Mouse (Mus musculus) testis, adult 2 months (tissue): ENCODE measurements around the gene Fam107b. TPM values are rescaled to one million over a fixed set of nuclear protein-coding genes. Genes with fewer than 3 reads are reported as not detected.

Experiments used
- H3K27ac ChIP-seq: fragments of 200-500 bp; 2 replicates; pipeline ENCODE4 v1.5.1; 2012; ENCODE audit warnings: low read depth, low read length; ENCODE audit not compliant: control insufficient read depth, insufficient read depth
- H3K27me3 ChIP-seq: fragments of 200-500 bp; 2 replicates; pipeline ENCODE4 v1.6.1; 2012; ENCODE audit warnings: mild to moderate bottlenecking, low read length, moderate library complexity; ENCODE audit not compliant: control insufficient read depth, insufficient read depth
- H3K36me3 ChIP-seq: fragments of 200-500 bp; 2 replicates; pipeline ENCODE4 v1.6.1; 2012; ENCODE audit warnings: mild to moderate bottlenecking, low read length; ENCODE audit not compliant: control insufficient read depth, insufficient read depth
- H3K4me1 ChIP-seq: fragments of 200-500 bp; 2 replicates; pipeline ENCODE4 v1.6.1; 2012; ENCODE audit warnings: low read length; ENCODE audit not compliant: control insufficient read depth, insufficient read depth
- H3K4me3 ChIP-seq: fragments of 200-500 bp; 2 replicates; pipeline ENCODE4 v1.5.1; 2012; ENCODE audit warnings: low read depth, mild to moderate bottlenecking, low read length, moderate library complexity, mixed read lengths; ENCODE audit not compliant: control insufficient read depth
- CTCF ChIP-seq: fragments of 200-500 bp; IDR thresholded peaks from 2 replicates; pipeline ENCODE4 v1.5.1; 2012; ENCODE audit warnings: low read depth, mild to moderate bottlenecking, inconsistent platforms, low read length, moderate library complexity; ENCODE audit not compliant: control insufficient read depth, insufficient read depth, insufficient replicate concordance
- POLR2A ChIP-seq: fragments of 200-500 bp; IDR thresholded peaks from 2 replicates; pipeline ENCODE4 v1.6.1; 2012; ENCODE audit warnings: low read depth, mild to moderate bottlenecking, inconsistent platforms, low read length, moderate library complexity; ENCODE audit not compliant: control insufficient read depth
- polyA plus RNA-seq: library from polyadenylated mRNA; depleted of rRNA; stranded (reverse); fragments of >200 nt; gene quantifications from 2 replicates; pipeline ENCODE4 v1.2.3, GENCODE M21; 2012

Fam107b gene
- polyA plus RNA-seq, 1 experiment, result 75.0 TPM

DNA sequence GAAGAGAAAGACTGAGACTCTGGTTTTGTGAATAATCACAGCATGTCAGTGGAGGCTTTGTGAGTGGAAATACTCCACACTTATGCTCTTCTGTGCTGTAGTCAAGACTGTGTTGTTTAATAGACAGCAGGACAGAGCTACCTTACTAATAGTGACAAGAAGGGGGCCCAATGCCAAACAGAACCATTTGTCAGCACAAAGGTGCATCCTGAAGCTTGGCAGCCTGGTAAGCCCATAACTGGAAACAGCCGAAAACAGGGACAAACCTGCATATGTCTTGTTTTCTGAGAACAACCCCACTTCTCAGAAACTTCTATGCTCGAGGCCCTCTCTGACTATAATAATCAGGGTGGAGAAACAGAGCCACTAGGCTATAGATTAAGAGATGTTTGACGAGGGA is 85.8 kb downstream of the Fam107b start:
- TF ChIP-seq CTCF (no peak), POLR2A (no peak)
- no peaks in the 10 kb centered on the region for H3K4me1 ChIP-seq
- H3K4me3 ChIP-seq, result no peak overlapping the region
- H3K27ac ChIP-seq, result no peak overlapping the region
- H3K27me3 ChIP-seq, result no peaks in the 10 kb centered on the region
- H3K36me3 ChIP-seq, result no peaks in the 10 kb centered on the region

DNA sequence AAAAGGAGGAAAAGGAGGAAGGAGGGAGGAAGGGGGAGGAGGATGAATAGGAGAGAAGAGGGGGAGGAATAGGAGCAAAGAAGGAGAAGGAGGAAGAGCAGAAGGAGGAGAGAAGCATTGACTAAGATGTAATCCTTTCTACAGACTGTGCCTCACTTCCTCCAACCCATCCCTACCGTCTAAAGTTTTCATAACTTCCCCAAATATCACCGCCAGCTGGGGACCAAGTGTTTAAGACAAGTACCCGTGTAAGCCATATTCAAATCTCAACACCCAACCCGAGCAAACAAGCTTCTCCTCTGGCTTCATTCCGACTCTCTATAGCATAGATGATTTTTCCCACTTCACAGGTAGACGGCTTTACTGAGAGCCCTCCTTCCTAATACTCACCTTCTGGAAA is 86.5 kb downstream of the Fam107b start:
- Histone ChIP-seq H3K27me3 (no peaks in the 10 kb centered on the region), H3K4me1 (no peaks in the 10 kb centered on the region), H3K27ac (no peak overlapping the region), H3K36me3 (no peaks in the 10 kb centered on the region), H3K4me3 (no peak overlapping the region)
- TF ChIP-seq POLR2A (no peak), CTCF (no peak)

DNA sequence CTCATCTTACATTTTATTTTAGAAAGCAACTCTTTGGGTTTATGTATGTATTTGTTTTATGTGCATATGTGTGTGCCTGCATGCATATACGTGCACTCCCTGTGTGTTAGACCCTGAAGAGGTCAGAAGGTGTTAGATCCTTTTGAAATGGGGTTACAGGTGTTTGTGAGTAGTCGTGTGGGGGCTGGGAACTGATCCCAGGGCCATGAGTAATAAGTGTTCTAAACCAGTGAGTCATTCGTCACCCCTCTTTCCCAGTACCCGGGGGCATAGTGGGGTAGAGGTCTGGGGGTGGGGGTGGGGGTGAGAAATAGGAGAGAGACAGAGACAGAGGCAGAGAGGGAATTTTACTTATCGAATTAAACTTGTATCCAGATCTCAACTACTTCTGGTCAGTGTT is 87.1 kb downstream of the Fam107b start:
- TF ChIP-seq CTCF, result no peak
- no peak for TF ChIP-seq POLR2A
- Histone ChIP-seq H3K4me3 (no peak overlapping the region), H3K36me3 (no peaks in the 10 kb centered on the region), H3K4me1 (no peaks in the 10 kb centered on the region), H3K27ac (no peak overlapping the region), H3K27me3 (no peaks in the 10 kb centered on the region)

DNA sequence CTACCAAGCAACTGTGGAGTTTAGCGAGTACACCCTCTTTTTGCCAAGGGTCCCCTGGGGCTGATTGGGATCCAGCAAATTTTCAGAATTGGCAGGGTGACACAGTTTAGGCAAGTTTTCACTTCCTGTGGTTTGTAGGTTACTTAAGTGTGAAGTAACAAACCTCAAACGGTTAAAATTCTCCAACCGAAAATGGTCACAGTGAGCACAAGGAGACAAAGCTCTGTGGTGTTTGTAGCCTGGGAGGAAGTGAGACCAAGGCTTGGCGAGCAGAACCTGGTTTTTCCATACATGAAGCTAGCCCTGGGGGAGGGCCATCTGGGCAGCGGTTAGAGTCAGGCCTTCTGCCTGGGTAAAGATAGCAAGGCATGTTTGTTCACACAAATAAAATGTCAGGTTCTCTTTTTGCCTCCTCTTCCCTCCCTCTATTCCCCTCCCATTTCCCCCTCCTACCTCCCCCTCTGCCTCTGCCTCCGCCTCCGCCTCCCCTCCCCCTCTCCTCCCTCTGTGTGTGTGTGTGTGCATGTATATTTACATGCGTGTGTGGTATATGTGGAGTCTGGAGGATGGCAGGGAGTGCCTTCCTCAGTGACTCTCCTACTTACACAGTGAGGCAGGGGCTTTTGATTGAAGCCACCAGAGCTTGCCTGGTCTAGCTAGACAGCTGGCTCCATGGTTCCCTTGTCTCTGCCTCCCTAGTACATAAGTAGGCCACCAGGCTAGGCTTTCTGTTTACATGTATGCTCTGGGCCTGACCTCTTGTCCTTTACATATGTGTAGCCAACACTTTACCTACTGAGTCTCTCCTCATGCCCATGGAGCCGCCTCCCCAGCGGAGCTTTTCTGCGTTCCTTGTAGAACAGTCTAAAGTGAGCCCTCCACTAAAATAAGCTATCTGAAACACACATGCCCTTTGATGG is 87.8 kb downstream of the Fam107b start:
- no peak overlapping the region for H3K4me3 ChIP-seq
- no peak for TF ChIP-seq CTCF
- no peak for TF ChIP-seq POLR2A
- no peak overlapping the region for H3K27ac ChIP-seq
- H3K36me3 ChIP-seq, result no peaks in the 10 kb centered on the region
- no peaks in the 10 kb centered on the region for H3K4me1 ChIP-seq
- no peaks in the 10 kb centered on the region for H3K27me3 ChIP-seq

DNA sequence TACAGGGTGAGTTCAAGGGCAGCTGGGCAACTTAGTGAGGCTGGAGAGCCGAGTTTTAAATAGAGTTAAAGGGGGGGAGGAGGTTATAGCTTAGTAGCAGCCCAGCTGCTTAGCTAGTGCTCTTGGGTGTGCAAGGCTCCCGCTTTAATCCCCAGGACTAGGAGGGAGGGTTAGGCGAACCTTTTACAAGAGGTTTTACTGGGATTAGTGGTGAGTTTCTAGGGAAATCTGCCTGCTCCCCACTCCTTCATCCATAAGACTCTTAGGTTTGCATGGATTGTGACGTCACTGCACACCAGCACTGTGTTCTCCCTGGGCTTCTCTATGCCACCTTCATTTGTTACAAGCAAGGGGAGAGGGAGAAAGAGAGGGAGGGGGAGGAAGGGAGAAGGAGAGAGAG is 88.6 kb downstream of the Fam107b start:
- H3K4me1 ChIP-seq, result no peaks in the 10 kb centered on the region
- TF ChIP-seq POLR2A, result no peak
- no peak for TF ChIP-seq CTCF
- H3K27me3 ChIP-seq, result no peaks in the 10 kb centered on the region
- no peak overlapping the region for H3K27ac ChIP-seq
- H3K4me3 ChIP-seq, result no peak overlapping the region
- no peaks in the 10 kb centered on the region for H3K36me3 ChIP-seq

DNA sequence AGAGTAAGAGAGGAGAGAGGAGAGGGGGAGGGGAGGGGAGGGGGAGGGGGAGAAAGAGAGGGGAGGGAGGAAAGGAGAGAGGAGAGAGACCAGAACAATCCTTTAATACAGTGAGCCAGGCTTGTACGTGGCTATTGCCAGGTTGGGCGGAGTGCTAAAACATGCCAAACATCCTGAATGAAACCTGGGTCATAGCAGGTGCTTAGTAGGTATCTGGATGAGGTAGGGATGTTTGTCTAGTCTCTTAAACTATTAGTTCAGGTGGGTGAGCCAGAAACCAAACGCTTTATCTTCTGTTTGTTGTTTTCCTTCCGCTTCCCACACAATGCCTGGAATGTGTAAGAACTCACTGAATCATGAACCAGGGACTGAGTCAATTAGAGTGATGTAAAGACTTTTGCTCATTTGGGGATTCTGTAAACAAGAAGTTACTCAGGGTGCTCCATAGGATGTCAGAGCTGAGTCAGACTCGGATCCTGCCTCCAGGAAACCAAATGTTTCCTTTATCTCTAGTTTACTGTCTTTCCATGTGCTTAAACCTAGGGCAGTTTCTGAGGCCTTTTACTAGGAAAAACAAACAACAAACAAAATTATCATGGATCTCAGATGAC is 89.1 kb downstream of the Fam107b start:
- H3K27ac ChIP-seq, result no peak overlapping the region
- TF ChIP-seq POLR2A, result no peak
- TF ChIP-seq CTCF, result no peak
- H3K36me3 ChIP-seq, result no peaks in the 10 kb centered on the region
- H3K4me1 ChIP-seq, result no peaks in the 10 kb centered on the region
- no peak overlapping the region for H3K4me3 ChIP-seq
- H3K27me3 ChIP-seq, result no peaks in the 10 kb centered on the region

DNA sequence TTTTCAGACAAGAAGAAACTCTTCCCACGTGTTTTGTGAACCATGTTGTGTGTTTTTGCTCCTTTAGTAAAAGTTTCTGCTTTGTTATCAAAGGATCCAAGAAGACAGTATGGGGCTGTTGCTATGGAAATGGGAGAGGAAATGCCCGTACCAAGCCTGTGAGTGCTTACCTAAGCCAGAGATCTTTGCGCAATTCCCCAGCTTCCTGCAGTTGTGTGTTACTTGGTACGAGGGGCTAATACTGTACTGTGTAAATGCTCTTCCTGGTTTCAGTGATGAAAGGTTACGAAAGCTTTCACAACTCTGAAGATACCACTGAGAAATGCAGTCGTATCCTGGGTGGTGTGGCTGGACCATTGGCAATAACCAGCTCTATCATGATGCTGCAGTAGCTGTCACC is 93.8 kb downstream of the Fam107b start:
- no peaks in the 10 kb centered on the region for H3K27me3 ChIP-seq
- no peaks in the 10 kb centered on the region for H3K36me3 ChIP-seq
- no peak overlapping the region for H3K27ac ChIP-seq
- peaks cover 2% of the 10 kb centered on the region for H3K4me1 ChIP-seq
- no peak overlapping the region for H3K4me3 ChIP-seq
- TF ChIP-seq POLR2A (no peak), CTCF (no peak)
